Mouse (Mus musculus): ENCODE measurements around the gene Them7. TPM values are rescaled to one million over a fixed set of nuclear protein-coding genes. Genes with fewer than 3 reads are reported as not detected.
A peak's percentile ranks its signal among the peaks of the same experiment; 100 is the strongest.

Gene Them7
- polyA plus RNA-seq, 1 experiment from 2014 or later: 0.06 TPM

DNA sequence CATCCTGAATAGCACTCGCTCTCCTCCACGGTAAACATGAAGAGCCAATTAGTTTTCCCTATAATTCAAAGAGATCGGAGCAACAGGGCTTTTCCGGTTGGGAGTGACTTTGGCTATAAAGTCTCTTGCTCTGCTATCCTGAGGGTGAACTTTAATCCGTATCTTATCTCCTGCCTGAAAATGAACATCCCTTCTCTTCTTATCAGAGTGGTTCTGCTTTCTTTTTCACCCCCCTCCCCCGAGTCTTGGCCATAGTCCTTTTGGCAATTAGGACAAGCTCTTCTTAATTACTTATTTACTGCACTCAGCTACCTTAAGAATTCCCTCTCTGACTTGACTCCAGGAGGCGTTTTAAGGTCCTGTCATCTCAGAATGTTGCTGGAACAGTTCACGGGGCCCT, 8.2 kb upstream of the Them7 start:
- no peaks in the 10 kb centered on the region for H3K27me3 ChIP-seq (ENCODE audit: control insufficient read depth, insufficient read depth, low read length)
- no peak for ATAC-seq (ENCODE audit: low FRiP score, low TSS enrichment)
- WGBS: 32% methylated on average over 8 of the region's 8 CpGs
- no peak overlapping the region for H3K9ac ChIP-seq (ENCODE audit: low read length)
- H3K27ac ChIP-seq (replicated peaks): no peak overlapping the region
- H3K36me3 ChIP-seq (ENCODE audit: control insufficient read depth, insufficient read depth, low read length): no peaks in the 10 kb centered on the region
- H3K4me2 ChIP-seq (replicated peaks; ENCODE audit: low read depth): no peak overlapping the region
- no peaks in the 10 kb centered on the region for H3K4me1 ChIP-seq (replicated peaks; ENCODE audit: control insufficient read depth, insufficient read depth)
- DNase-seq (ENCODE audit: low spot score): no peak
- TF ChIP-seq EP300 (optimal IDR thresholded peaks at IDR 0.05): no peak
- TF ChIP-seq CTCF (IDR thresholded peaks at IDR 0.05; ENCODE audit: low read depth): no peak
- H3K4me3 ChIP-seq (ENCODE audit: low read depth, low read length): no peak overlapping the region
- H3K9me3 ChIP-seq (ENCODE audit: control insufficient read depth, low read length): no peaks in the 10 kb centered on the region

DNA sequence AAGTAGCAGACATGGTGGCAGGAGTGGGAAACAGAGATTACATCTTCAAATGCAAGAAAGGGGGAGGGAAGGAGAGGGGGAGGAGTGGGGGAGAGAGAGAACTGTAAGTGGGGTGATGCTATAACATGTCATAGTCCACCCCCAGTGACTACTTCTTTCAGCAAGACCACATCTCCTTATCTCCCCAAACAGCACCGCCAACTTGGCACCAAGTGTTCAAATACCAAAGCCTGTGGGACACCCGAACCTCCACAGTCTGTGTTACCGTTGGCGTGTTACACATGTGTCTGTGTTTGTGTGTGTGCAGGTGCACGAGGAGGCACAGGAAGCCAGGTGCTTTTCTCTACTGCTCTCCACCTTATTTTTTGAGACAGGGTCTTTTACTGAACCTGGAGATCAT, 4.9 kb upstream of the Them7 start:
- no peak overlapping the region for H3K4me2 ChIP-seq (replicated peaks; ENCODE audit: low read depth)
- no peak for DNase-seq (ENCODE audit: low spot score)
- no peaks in the 10 kb centered on the region for H3K4me1 ChIP-seq (replicated peaks; ENCODE audit: control insufficient read depth, insufficient read depth)
- no peaks in the 10 kb centered on the region for H3K9me3 ChIP-seq (ENCODE audit: control insufficient read depth, low read length)
- H3K4me3 ChIP-seq (ENCODE audit: low read depth, low read length): no peak overlapping the region
- no peaks in the 10 kb centered on the region for H3K36me3 ChIP-seq (ENCODE audit: control insufficient read depth, insufficient read depth, low read length)
- ATAC-seq (ENCODE audit: low FRiP score, low TSS enrichment): no peak
- 76% methylated on average over 5 of the region's 5 CpGs for WGBS
- no peak overlapping the region for H3K27ac ChIP-seq (replicated peaks)
- no peaks in the 10 kb centered on the region for H3K27me3 ChIP-seq (ENCODE audit: control insufficient read depth, insufficient read depth, low read length)
- H3K9ac ChIP-seq (ENCODE audit: low read length): no peak overlapping the region
- TF ChIP-seq CTCF (IDR thresholded peaks at IDR 0.05; ENCODE audit: low read depth) (no peak), EP300 (optimal IDR thresholded peaks at IDR 0.05) (no peak)

DNA sequence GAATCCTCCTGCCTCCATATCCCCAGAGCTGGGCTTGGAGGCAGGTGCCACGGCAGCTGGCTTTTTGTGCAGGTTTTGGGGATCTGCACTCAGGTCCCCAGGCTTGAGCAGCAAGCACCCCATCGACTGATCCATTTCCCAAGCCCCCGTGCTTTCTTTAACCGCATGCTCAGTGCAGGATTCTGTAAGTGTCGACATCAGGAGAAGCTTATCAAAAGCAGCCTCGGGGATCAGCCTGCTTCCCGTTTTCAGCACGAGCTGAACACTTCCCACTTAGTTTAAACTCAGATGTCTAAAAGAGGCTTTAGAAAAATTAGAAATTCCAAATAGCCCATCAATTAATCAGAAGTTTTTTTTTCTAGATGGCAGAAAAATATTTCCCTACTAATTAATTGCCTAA, 4.5 kb upstream of the Them7 start:
- Histone ChIP-seq H3K4me1 (replicated peaks; ENCODE audit: control insufficient read depth, insufficient read depth) (no peaks in the 10 kb centered on the region), H3K27me3 (ENCODE audit: control insufficient read depth, insufficient read depth, low read length) (no peaks in the 10 kb centered on the region), H3K4me2 (replicated peaks; ENCODE audit: low read depth) (no peak overlapping the region), H3K36me3 (ENCODE audit: control insufficient read depth, insufficient read depth, low read length) (no peaks in the 10 kb centered on the region), H3K27ac (replicated peaks) (no peak overlapping the region), H3K4me3 (ENCODE audit: low read depth, low read length) (no peak overlapping the region), H3K9ac (ENCODE audit: low read length) (no peak overlapping the region), H3K9me3 (ENCODE audit: control insufficient read depth, low read length) (no peaks in the 10 kb centered on the region)
- 53% methylated on average over 8 of the region's 8 CpGs for WGBS
- TF ChIP-seq EP300 (optimal IDR thresholded peaks at IDR 0.05): no peak
- TF ChIP-seq CTCF (IDR thresholded peaks at IDR 0.05; ENCODE audit: low read depth): no peak
- DNase-seq (ENCODE audit: low spot score) (no peak), ATAC-seq (ENCODE audit: low FRiP score, low TSS enrichment) (no peak)

DNA sequence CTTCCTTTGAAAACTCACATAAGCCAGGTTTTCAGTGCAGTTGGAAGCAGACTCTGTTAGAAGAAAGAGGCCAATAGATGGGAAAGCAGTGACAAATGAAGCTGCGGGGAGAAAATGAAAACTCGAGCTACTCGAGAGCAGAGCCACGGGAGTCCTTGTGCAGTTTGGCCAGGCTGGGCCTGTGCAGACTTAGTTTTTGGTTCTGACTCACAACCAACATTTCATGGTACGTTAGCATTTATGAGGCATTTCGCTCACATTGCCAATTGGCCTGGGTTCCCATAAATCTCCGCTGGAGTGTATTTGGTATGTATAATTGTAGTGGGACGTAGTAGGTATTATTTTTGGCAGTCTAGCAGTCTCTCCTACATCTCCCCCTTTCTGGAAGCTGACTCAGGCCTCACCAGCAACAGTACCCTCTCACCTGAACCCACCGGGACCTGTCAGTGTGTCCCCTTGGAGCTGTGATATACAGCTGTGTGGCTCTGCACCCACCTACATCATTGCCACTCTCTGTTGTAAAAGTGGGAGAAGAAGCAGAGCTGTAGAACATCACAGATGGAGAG, 3.3 kb upstream of the Them7 start:
- ATAC-seq (ENCODE audit: low FRiP score, low TSS enrichment): peak; percentile 57
- DNase-seq (ENCODE audit: low spot score): no peak
- Histone ChIP-seq H3K4me2 (replicated peaks; ENCODE audit: low read depth) (no peak overlapping the region), H3K4me1 (replicated peaks; ENCODE audit: control insufficient read depth, insufficient read depth) (no peaks in the 10 kb centered on the region), H3K9me3 (ENCODE audit: control insufficient read depth, low read length) (no peaks in the 10 kb centered on the region), H3K27me3 (ENCODE audit: control insufficient read depth, insufficient read depth, low read length) (no peaks in the 10 kb centered on the region), H3K36me3 (ENCODE audit: control insufficient read depth, insufficient read depth, low read length) (no peaks in the 10 kb centered on the region), H3K9ac (ENCODE audit: low read length) (no peak overlapping the region), H3K4me3 (ENCODE audit: low read depth, low read length) (no peak overlapping the region), H3K27ac (replicated peaks) (no peak overlapping the region)
- TF ChIP-seq EP300 (optimal IDR thresholded peaks at IDR 0.05) (no peak), CTCF (IDR thresholded peaks at IDR 0.05; ENCODE audit: low read depth) (no peak)
- WGBS: 62% methylated on average over 9 of the region's 9 CpGs

DNA sequence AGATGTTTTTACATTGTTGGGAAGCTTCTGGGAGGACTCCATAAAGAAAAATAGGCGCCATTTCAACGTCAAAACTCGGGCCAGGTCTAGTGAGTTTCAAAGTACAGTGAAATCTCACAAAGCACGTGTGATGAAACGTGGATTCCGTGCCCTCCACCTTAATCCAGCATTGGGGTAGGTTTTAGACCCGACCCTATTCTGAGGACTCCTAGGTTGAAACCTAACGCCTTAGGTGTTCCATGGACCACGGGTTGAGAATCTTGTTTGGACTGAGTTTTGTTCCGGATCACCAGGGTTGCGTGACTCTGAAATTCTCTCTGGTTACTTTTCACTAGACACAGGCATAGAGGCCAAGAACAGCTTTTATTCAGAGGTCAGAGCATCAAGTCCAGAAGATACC, 514 bp upstream of the Them7 start:
- no peak overlapping the region for H3K9ac ChIP-seq (ENCODE audit: low read length)
- H3K4me1 ChIP-seq (replicated peaks; ENCODE audit: control insufficient read depth, insufficient read depth): no peaks in the 10 kb centered on the region
- no peaks in the 10 kb centered on the region for H3K9me3 ChIP-seq (ENCODE audit: control insufficient read depth, low read length)
- H3K36me3 ChIP-seq (ENCODE audit: control insufficient read depth, insufficient read depth, low read length): no peaks in the 10 kb centered on the region
- no peak overlapping the region for H3K4me2 ChIP-seq (replicated peaks; ENCODE audit: low read depth)
- TF ChIP-seq EP300 (optimal IDR thresholded peaks at IDR 0.05): no peak
- TF ChIP-seq CTCF (IDR thresholded peaks at IDR 0.05; ENCODE audit: low read depth): no peak
- no peaks in the 10 kb centered on the region for H3K27me3 ChIP-seq (ENCODE audit: control insufficient read depth, insufficient read depth, low read length)
- WGBS: 90% methylated on average over 11 of the region's 11 CpGs
- H3K4me3 ChIP-seq (ENCODE audit: low read depth, low read length): no peak overlapping the region
- H3K27ac ChIP-seq (replicated peaks): no peak overlapping the region
- no peak for ATAC-seq (ENCODE audit: low FRiP score, low TSS enrichment)
- DNase-seq (ENCODE audit: low spot score): no peak

DNA sequence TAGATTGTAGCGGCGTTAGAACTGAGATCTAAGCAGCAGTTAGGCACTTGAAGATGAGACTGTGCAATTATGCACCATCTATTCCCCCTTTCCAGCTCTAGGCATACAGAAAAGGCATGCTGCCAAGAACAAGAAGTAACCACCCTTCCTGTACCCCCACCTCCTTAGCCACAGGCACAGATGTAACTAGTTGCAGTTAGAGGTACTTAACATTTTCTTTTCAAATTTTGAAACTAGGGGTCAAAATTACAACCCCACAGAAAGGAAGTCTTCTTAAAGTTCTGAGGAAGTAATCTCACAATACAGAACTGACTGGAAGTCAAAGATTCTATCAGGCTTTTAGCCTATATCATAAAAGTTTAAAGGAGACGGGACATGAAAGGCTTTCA, 861 bp downstream of the Them7 start:
- no peak for DNase-seq (ENCODE audit: low spot score)
- no peak overlapping the region for H3K4me3 ChIP-seq (ENCODE audit: low read depth, low read length)
- TF ChIP-seq CTCF (IDR thresholded peaks at IDR 0.05; ENCODE audit: low read depth): no peak
- no peak for TF ChIP-seq EP300 (optimal IDR thresholded peaks at IDR 0.05)

More for the DNA sequence above, 861 bp downstream of the Them7 start:
- no peak overlapping the region for H3K27ac ChIP-seq (replicated peaks)
- no peak overlapping the region for H3K4me2 ChIP-seq (replicated peaks; ENCODE audit: low read depth)
- H3K9me3 ChIP-seq (ENCODE audit: control insufficient read depth, low read length): no peaks in the 10 kb centered on the region
- WGBS: 71% methylated on average over 3 of the region's 3 CpGs
- no peaks in the 10 kb centered on the region for H3K27me3 ChIP-seq (ENCODE audit: control insufficient read depth, insufficient read depth, low read length)
- no peak for ATAC-seq (ENCODE audit: low FRiP score, low TSS enrichment)
- H3K36me3 ChIP-seq (ENCODE audit: control insufficient read depth, insufficient read depth, low read length): no peaks in the 10 kb centered on the region
- H3K9ac ChIP-seq (ENCODE audit: low read length): no peak overlapping the region
- H3K4me1 ChIP-seq (replicated peaks; ENCODE audit: control insufficient read depth, insufficient read depth): no peaks in the 10 kb centered on the region

Data from stomach, postnatal 0 days (tissue).